Mouse (Mus musculus): Measurements from ENCODE around the gene Nectin1.

DNA sequence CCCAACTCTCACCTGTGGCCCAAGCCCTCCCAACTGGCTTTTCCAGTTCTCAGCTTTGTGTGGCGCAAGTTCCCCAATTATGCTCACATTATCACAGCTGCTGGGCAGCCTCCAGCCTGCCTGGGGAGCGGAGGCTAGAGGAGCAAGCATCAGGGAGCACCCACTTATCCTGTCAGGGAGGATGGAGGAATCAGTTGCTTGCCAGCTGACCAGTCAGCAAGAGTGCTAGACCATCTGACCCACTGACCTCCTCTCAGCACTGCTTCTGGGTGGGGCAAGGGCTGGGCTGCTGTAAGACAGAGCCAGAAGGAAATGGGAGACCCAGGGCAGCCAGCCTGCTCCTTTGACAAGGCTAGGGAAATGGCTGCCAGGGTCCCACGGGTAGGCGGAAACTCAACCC lies 43.8 kb downstream of the Nectin1 start:
- TF ChIP-seq CTCF (IDR thresholded peaks at IDR 0.05; ENCODE audit: insufficient read depth, low read length) (no peak), POLR2A (IDR thresholded peaks at IDR 0.05; ENCODE audit: borderline replicate concordance, extremely low read depth, low read depth, low read length) (no peak)

All from lung, adult 2 months (tissue).